Mouse (Mus musculus) left cerebral cortex, adult 18-20 months (tissue): ENCODE data around the gene Sctr. TPM values are rescaled to one million over a fixed set of nuclear protein-coding genes. Genes with fewer than 3 reads are reported as not detected.

Experiments used
- DNase-seq, 2 experiments: peaks; one replicate each; pipeline ENCODE4 v3.0.0; 2021 to 2022; ENCODE audit warnings: low spot score in 2 of 2, mixed read lengths in 1 of 2
- total RNA-seq, 2 experiments: library from RNA; stranded (reverse); gene quantifications; 2 replicates each; pipeline ENCODE4 v1.2.3; 2021

The Sctr gene
- total RNA-seq, 2 experiments from 2014 or later: 0.42 TPM; not detected in 1

GRCm38 (mm10) chr1:120100456-120101226 is 93.9 kb downstream of the Sctr start:
- DNase-seq: no peak

GRCm38 (mm10) chr1:120101227-120101609 is 94.5 kb downstream of the Sctr start:
- DNase-seq: no peak

GRCm38 (mm10) chr1:120105556-120105959 is 98.9 kb downstream of the Sctr start:
- DNase-seq: no peak

- no peak for DNase-seq
Measured at GRCm38 (mm10) chr1:120109741-120110432, 103.2 kb downstream of the Sctr start.

- DNase-seq: no peak
Measured at GRCm38 (mm10) chr1:120111766-120112165, 105.1 kb downstream of the Sctr start.

GRCm38 (mm10) chr1:120112251-120113187 is 105.8 kb downstream of the Sctr start:
- DNase-seq: no peak

Other genes starting within 250 kb of the Sctr start
- gene Ptpn4, start 169.3 kb upstream of the Sctr start, total RNA-seq: 10 to 100 TPM; 89.8 to 94.1 TPM
- 10 to 100 TPM in 1 of 2 experiments, 1 to 10 TPM in 1; 8.2 to 10.0 TPM for gene Tmem177, start 93.7 kb upstream of the Sctr start, total RNA-seq
- under 1 TPM in 1 of 2 experiments, not detected in 1; 0.70 TPM for gene Cfap221, start 9.7 kb upstream of the Sctr start, total RNA-seq
- gene Tmem37, start 67.2 kb downstream of the Sctr start, total RNA-seq: 1 to 10 TPM in 1 of 2 experiments, under 1 TPM in 1; 0.94 to 2.0 TPM
- gene Dbi, start 114.2 kb downstream of the Sctr start, total RNA-seq: 100 to 1,000 TPM; 254 to 257 TPM
- 1 to 10 TPM; 5.3 to 5.6 TPM for gene 3110009E18Rik, start 114.3 kb downstream of the Sctr start, total RNA-seq